Mouse (Mus musculus) bone marrow macrophage, adult 2 months (primary cell): Measurements from ENCODE around the gene Strn3.

Experiments used
- CTCF ChIP-seq: IDR thresholded peaks from 2 replicates; pipeline ENCODE4 v1.5.1; 2012; ENCODE audit warnings: low read depth, mild to moderate bottlenecking, low read length, moderate library complexity
- POLR2A ChIP-seq: IDR thresholded peaks from 2 replicates; pipeline ENCODE4 v1.6.1; 2012; ENCODE audit warnings: mild to moderate bottlenecking, low read depth, low read length, borderline replicate concordance

DNA sequence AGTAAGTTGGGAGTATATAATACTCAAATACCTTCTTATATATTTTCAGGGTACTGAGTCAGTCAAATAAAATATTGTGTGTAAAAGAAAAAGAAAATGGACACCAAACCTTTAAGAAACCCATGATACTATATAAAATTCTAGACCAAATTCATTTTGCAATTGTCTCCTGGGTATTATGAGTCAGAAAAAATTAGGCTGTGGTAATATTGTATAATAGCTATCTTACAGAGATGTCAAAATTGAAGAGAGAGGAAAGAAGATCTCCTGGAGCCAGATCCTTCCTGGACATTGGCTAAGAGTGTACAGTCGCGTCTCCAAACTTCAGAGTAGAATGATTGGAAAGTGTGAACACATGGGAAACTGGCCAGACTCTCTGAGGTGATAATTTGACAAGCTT lies 4.5 kb upstream of the Strn3 start:
- TF ChIP-seq CTCF, result no peak
- no peak for TF ChIP-seq POLR2A
